In the genomic region with DNA sequence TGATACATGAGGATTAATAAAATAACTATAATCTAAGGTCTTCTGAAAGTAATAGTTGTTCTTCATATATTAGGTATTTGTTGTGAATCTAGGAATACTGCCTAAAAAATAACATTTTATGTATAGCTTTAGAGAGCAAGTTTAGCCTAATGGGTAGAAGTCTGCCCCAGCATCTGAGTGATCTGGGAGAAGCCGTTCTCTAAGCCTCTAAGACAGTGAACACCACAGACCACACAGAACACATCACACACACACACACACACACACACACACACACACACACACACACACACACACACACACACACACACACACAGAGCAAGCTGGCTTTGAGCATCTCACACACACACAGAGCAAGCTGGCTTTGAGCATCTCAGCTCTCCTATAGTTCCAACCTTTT, we compare ENCODE assay signal across 27 mouse cellular contexts.
A peak's percentile ranks its signal among the peaks of the same experiment; 100 is the strongest.
DNase-seq lines count a peak whose midpoint lies in the region; ATAC-seq lines count a peak whose summit lies in the region.
"Had no signal": no experiment of that assay in that cellular context is flagged by ENCODE, and none has a peak within 500 bp of the region (broad histone marks: within the 10 kb centered on the region; RNA-seq: fewer than 3 reads in every experiment).

No protein-coding gene starts in this region.

- no peak overlapping the region for H3K4me2 ChIP-seq in hindbrain, embryonic 11.5 days (replicated peaks; ENCODE audit: low read depth, low read length)
- no peak overlapping the region for H3K4me2 ChIP-seq in hindbrain, embryonic 13.5 days
- H3K4me2 ChIP-seq in midbrain, embryonic 14.5 days (ENCODE audit: low read length), result no peak overlapping the region
- H3K4me2 ChIP-seq in midbrain, embryonic 12.5 days (replicated peaks), result no peak overlapping the region
- no peak overlapping the region for H3K4me2 ChIP-seq in midbrain, embryonic 15.5 days
- H3K4me2 ChIP-seq: embryonic facial prominence, embryonic 13.5 days; embryonic facial prominence, embryonic 15.5 days; forebrain, embryonic 13.5 days; forebrain, embryonic 15.5 days had no signal

- H3K9me3 ChIP-seq in hindbrain, embryonic 11.5 days (ENCODE audit: control insufficient read depth, low read length), result no peaks in the 10 kb centered on the region
- no peaks in the 10 kb centered on the region for H3K9me3 ChIP-seq in hindbrain, embryonic 13.5 days
- H3K9me3 ChIP-seq in midbrain, embryonic 10.5 days (replicated peaks), result no peaks in the 10 kb centered on the region
- H3K9me3 ChIP-seq in midbrain, embryonic 14.5 days (ENCODE audit: control insufficient read depth, low read length), result no peaks in the 10 kb centered on the region
- H3K9me3 ChIP-seq in midbrain, embryonic 12.5 days, result no peaks in the 10 kb centered on the region
- no peaks in the 10 kb centered on the region for H3K9me3 ChIP-seq in midbrain, embryonic 15.5 days
- H3K9me3 ChIP-seq: embryonic facial prominence, embryonic 13.5 days; embryonic facial prominence, embryonic 15.5 days; forebrain, embryonic 13.5 days; forebrain, embryonic 15.5 days; G1E had no signal

- H3K36me3 ChIP-seq in hindbrain, embryonic 11.5 days (ENCODE audit: control insufficient read depth, insufficient read depth, low read length), result no peaks in the 10 kb centered on the region
- H3K36me3 ChIP-seq in hindbrain, embryonic 13.5 days, result no peaks in the 10 kb centered on the region
- no peaks in the 10 kb centered on the region for H3K36me3 ChIP-seq in midbrain, embryonic 10.5 days
- no peaks in the 10 kb centered on the region for H3K36me3 ChIP-seq in midbrain, embryonic 14.5 days (ENCODE audit: control insufficient read depth, insufficient read depth, low read length)
- no peaks in the 10 kb centered on the region for H3K36me3 ChIP-seq in midbrain, embryonic 12.5 days
- H3K36me3 ChIP-seq in midbrain, embryonic 15.5 days (replicated peaks), result no peaks in the 10 kb centered on the region
- H3K36me3 ChIP-seq: embryonic facial prominence, embryonic 13.5 days; embryonic facial prominence, embryonic 15.5 days; forebrain, embryonic 15.5 days had no signal

- ATAC-seq in hindbrain, embryonic 11.5 days (ENCODE audit: low FRiP score), result peak; percentile 18; the same call in 1 of the 2 replicates
- no peak for ATAC-seq in hindbrain, embryonic 13.5 days (ENCODE audit: low FRiP score)
- ATAC-seq in midbrain, embryonic 14.5 days (ENCODE audit: low FRiP score, low TSS enrichment), result no peak
- ATAC-seq in midbrain, embryonic 12.5 days (ENCODE audit: low FRiP score, low read depth), result peak; percentile 51; the same call in 1 of the 2 replicates
- ATAC-seq in midbrain, embryonic 15.5 days (replicated peaks), result no peak
- ATAC-seq: activated CD4-positive, CD25-positive, alpha-beta regulatory T cell, adult 4 months; CD4-positive, CD25-positive, alpha-beta regulatory T cell, adult 4 months; forebrain, embryonic 13.5 days; forebrain, embryonic 15.5 days; Patski had no signal

- WGBS in hindbrain, embryonic 11.5 days, result 47% methylated on average over 1 of the region's 1 CpGs
- 63% methylated on average over 1 of the region's 1 CpGs for WGBS in hindbrain, embryonic 13.5 days
- 40% methylated on average over 1 of the region's 1 CpGs for WGBS in midbrain, embryonic 10.5 days
- WGBS in midbrain, embryonic 14.5 days, result 12% methylated on average over 1 of the region's 1 CpGs
- WGBS in midbrain, embryonic 12.5 days, result 20% methylated on average over 1 of the region's 1 CpGs
- WGBS in midbrain, embryonic 15.5 days, result 24% methylated on average over 1 of the region's 1 CpGs

- no peak overlapping the region for H3K9ac ChIP-seq in hindbrain, embryonic 11.5 days (ENCODE audit: low read depth, low read length)
- no peak overlapping the region for H3K9ac ChIP-seq in hindbrain, embryonic 13.5 days
- H3K9ac ChIP-seq in midbrain, embryonic 14.5 days (replicated peaks; ENCODE audit: low read length), result no peak overlapping the region
- H3K9ac ChIP-seq in midbrain, embryonic 12.5 days (replicated peaks), result no peak overlapping the region
- H3K9ac ChIP-seq in midbrain, embryonic 15.5 days, result no peak overlapping the region
- H3K9ac ChIP-seq: embryonic facial prominence, embryonic 13.5 days; embryonic facial prominence, embryonic 15.5 days; forebrain, embryonic 13.5 days; forebrain, embryonic 15.5 days had no signal

- H3K4me1 ChIP-seq in hindbrain, embryonic 11.5 days (replicated peaks; ENCODE audit: control insufficient read depth, insufficient read depth, low read length), result no peaks in the 10 kb centered on the region
- H3K4me1 ChIP-seq in hindbrain, embryonic 13.5 days (replicated peaks), result no peaks in the 10 kb centered on the region
- peaks cover 10% of the 10 kb centered on the region for H3K4me1 ChIP-seq in midbrain, embryonic 10.5 days
- H3K4me1 ChIP-seq in midbrain, embryonic 14.5 days (ENCODE audit: control insufficient read depth, insufficient read depth, low read length), result no peaks in the 10 kb centered on the region
- no peaks in the 10 kb centered on the region for H3K4me1 ChIP-seq in midbrain, embryonic 12.5 days
- no peaks in the 10 kb centered on the region for H3K4me1 ChIP-seq in midbrain, embryonic 15.5 days
- H3K4me1 ChIP-seq: embryonic facial prominence, embryonic 13.5 days; embryonic facial prominence, embryonic 15.5 days; forebrain, embryonic 13.5 days; forebrain, embryonic 15.5 days had no signal

- no peak overlapping the region for H3K27ac ChIP-seq in hindbrain, embryonic 11.5 days (ENCODE audit: low read depth, low read length)
- H3K27ac ChIP-seq in hindbrain, embryonic 13.5 days, result no peak overlapping the region
- no peak overlapping the region for H3K27ac ChIP-seq in midbrain, embryonic 10.5 days (replicated peaks)
- no peak overlapping the region for H3K27ac ChIP-seq in midbrain, embryonic 14.5 days (replicated peaks; ENCODE audit: low read depth, low read length)
- H3K27ac ChIP-seq in midbrain, embryonic 12.5 days (replicated peaks), result no peak overlapping the region
- H3K27ac ChIP-seq in midbrain, embryonic 15.5 days, result no peak overlapping the region
- H3K27ac ChIP-seq: embryonic facial prominence, embryonic 13.5 days; embryonic facial prominence, embryonic 15.5 days; forebrain, embryonic 13.5 days; forebrain, embryonic 15.5 days had no signal

- DNase-seq in hindbrain, embryonic 11.5 days (ENCODE audit: low spot score), result no peak
- peak; percentile 24 for DNase-seq in midbrain, embryonic 10.5 days (ENCODE audit: low spot score)
- DNase-seq in midbrain, embryonic 14.5 days, result no peak
- DNase-seq in adipocyte (ENCODE audit: low spot score), result no peak
- DNase-seq: adrenal gland, adult 2 months; adrenal gland, postnatal 10 days; adrenal gland, postnatal 25 days; B cell, adult 2 months; cerebellum, adult 11 months; cerebellum, adult 18-20 months; cerebellum, adult 8-10 months; cerebellum, adult 9-11 months; cerebellum, postnatal 36 days; embryo, embryonic 11 days had no signal

- H3K4me3 ChIP-seq in hindbrain, embryonic 11.5 days (ENCODE audit: low read depth, low read length), result no peak overlapping the region
- no peak overlapping the region for H3K4me3 ChIP-seq in hindbrain, embryonic 13.5 days
- H3K4me3 ChIP-seq in midbrain, embryonic 10.5 days, result no peak overlapping the region
- H3K4me3 ChIP-seq in midbrain, embryonic 14.5 days (replicated peaks; ENCODE audit: low read depth, low read length), result no peak overlapping the region
- H3K4me3 ChIP-seq in midbrain, embryonic 12.5 days, result no peak overlapping the region
- H3K4me3 ChIP-seq in midbrain, embryonic 15.5 days, result no peak overlapping the region
- H3K4me3 ChIP-seq: embryonic facial prominence, embryonic 13.5 days; embryonic facial prominence, embryonic 15.5 days; erythroblast, embryonic 14.5 days; forebrain, embryonic 13.5 days; forebrain, embryonic 15.5 days had no signal

- no peaks in the 10 kb centered on the region for H3K27me3 ChIP-seq in hindbrain, embryonic 11.5 days (ENCODE audit: control insufficient read depth, insufficient read depth, low read length)
- H3K27me3 ChIP-seq in hindbrain, embryonic 13.5 days, result 0 out of 2 replicates have a peak, but pooled peaks cover 3% of the 10 kb centered on the region
- H3K27me3 ChIP-seq in midbrain, embryonic 10.5 days (ENCODE audit: low read depth, poor library complexity, severe bottlenecking), result peaks cover 89% of the 10 kb centered on the region
- H3K27me3 ChIP-seq in midbrain, embryonic 14.5 days (ENCODE audit: control insufficient read depth, insufficient read depth, low read length), result peaks cover 45% of the 10 kb centered on the region
- H3K27me3 ChIP-seq in midbrain, embryonic 12.5 days, result peaks cover 40% of the 10 kb centered on the region
- H3K27me3 ChIP-seq in midbrain, embryonic 15.5 days (replicated peaks), result peaks cover 33% of the 10 kb centered on the region
- H3K27me3 ChIP-seq: CH12.LX; embryonic facial prominence, embryonic 13.5 days; embryonic facial prominence, embryonic 15.5 days; forebrain, embryonic 13.5 days; forebrain, embryonic 15.5 days; Patski had no signal

Comparison
In these comparisons a context has a peak if more than half of its experiments do, and no peak if none do; other contexts are left out.
1. ATAC-seq: peak in hindbrain, embryonic 11.5 days (single experiment) and midbrain, embryonic 12.5 days (single experiment); none in hindbrain, embryonic 13.5 days (single experiment), midbrain, embryonic 14.5 days (single experiment) and midbrain, embryonic 15.5 days (single experiment).